Mouse (Mus musculus): ENCODE measurements around the gene Hsd3b6.

- TF ChIP-seq CTCF (IDR thresholded peaks at IDR 0.05; ENCODE audit: control insufficient read depth, insufficient read depth, insufficient read length): no peak
- TF ChIP-seq MAX (IDR thresholded peaks at IDR 0.05): no peak
- no peak for TF ChIP-seq CEBPB (IDR thresholded peaks at IDR 0.05; ENCODE audit: low read depth)
- no peak for TF ChIP-seq USF1 (IDR thresholded peaks at IDR 0.05; ENCODE audit: low read depth)
- no peak for TF ChIP-seq MYOG (IDR thresholded peaks at IDR 0.05; ENCODE audit: control insufficient read depth, extremely low read depth, insufficient read length)
- TF ChIP-seq MYOD1 (IDR thresholded peaks at IDR 0.05; ENCODE audit: control insufficient read depth, insufficient read length, low read depth): no peak
- TF ChIP-seq FOSL1 (IDR thresholded peaks at IDR 0.05; ENCODE audit: insufficient read depth, low read length, poor library complexity, severe bottlenecking): no peak
These were observed 34.7 kb upstream of the Hsd3b6 start for GRCm38 (mm10) chr3:98848898-98849297.
